Mouse (Mus musculus): Measurements from ENCODE around the gene Tmem237. TPM values are rescaled to one million over a fixed set of nuclear protein-coding genes. Genes with fewer than 3 reads are reported as not detected.

The Tmem237 gene
- polyA plus RNA-seq (2012), result 2.6 and 4.4 TPM in 2 replicates

DNA sequence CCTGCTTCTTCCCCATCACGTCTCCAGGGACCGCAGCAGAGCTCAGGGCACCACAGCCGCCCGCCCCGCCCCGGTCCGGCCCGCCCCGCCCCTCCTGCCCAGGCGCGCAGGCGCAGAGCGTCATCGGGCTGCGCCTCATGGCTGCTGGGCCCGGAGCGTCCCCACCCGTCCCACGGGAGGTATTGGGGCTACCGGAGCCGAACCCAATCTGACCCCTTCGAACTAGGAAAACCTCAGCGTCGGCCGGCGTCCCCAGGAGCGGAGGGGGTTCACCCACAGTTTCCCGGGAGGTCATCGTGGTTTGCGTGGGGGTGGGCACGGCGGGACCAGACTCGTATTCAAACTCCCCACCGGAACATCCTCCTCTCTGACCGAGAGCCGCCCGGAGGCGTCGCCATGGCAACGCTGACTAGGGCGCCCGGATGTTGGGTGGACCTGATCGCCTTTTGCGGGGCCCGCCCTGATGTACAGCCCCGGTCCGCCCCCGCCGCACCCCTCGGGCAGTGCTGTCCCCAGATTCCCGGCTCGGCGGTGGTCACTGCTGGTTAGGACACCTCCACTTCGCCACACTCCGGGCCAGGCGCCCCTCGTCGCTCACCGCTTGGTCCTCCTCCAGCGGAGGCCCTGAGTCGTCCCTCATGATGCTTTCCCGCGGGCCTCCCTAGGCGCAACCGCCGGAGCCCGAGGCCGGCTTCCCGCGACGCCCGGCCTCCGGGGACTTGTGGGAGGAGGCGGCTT, at the start of gene Tmem237:
Gene Tmem237, minus strand, starts transcription at position 689 of the 738 bp plus-strand sequence.

DNA sequence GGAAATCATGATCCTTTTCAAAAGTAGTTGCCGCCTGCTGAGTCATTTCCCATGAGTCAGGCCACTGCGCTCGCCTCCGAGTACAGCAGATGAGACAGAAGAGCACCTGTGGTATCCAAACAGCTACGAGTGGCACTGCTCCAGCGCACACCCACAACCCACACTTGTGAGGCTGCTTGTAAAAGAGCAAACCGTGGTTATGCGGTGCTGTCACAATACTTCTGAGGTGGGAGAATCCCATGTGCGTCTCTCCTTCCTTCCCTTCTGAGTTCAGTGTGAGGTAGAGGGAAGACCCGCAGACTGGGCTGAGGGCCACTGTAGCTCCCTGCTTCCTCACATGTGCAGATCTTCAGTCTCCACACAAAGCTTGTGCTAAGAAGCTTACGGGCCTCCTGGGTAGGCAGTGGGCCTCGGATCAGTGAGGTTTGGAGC, 42.8 kb upstream of the Tmem237 start, which contains the start of gene Mpp4:
Gene Mpp4, minus strand, starts transcription at position 360 of the 432 bp plus-strand sequence.

DNA sequence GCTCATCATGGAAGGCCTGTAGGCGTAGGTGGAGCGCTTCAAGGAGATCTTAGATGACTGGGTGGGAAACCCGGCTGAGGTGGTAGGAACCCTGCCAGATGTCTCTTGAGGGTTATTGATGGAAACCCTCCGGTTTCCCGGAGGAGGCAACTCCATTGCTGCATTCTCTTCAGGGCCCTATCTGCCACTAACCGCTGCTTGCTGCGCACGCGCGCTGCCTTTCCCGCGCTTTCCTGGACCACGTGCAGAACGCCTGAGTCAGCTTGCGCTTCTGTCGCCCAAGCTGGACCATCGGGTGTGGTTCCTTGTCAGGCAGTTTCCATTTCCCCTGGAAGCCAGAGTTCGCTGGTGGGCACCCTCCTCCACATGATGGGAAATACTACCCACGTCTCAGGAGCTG, 25.5 kb downstream of the Tmem237 start, which contains the start of gene C2cd6:
Gene C2cd6, minus strand, starts transcription at position 196 of the 400 bp plus-strand sequence.

Other genes with a start within 250 kb of the Tmem237 start
- gene Trak2, start 147.0 kb downstream of the Tmem237 start, polyA plus RNA-seq (2012), result 53.1 and 62.8 TPM in 2 replicates
- gene Stradb, start 146.9 kb downstream of the Tmem237 start, polyA plus RNA-seq (2012), result 2.9 and 5.6 TPM in 2 replicates
- not detected in 2 replicates for gene C2cd6, start 25.5 kb downstream of the Tmem237 start, polyA plus RNA-seq (2012)
- 0.40 and 1.4 TPM in 2 replicates for gene Mpp4, start 43.0 kb upstream of the Tmem237 start, polyA plus RNA-seq (2012)
- 2.0 and 2.8 TPM in 2 replicates for gene Als2, start 116.8 kb upstream of the Tmem237 start, polyA plus RNA-seq (2012)
- gene Cdk15, start 136.5 kb upstream of the Tmem237 start, polyA plus RNA-seq (2012), result not detected in 2 replicates